Mouse (Mus musculus) erythroid progenitor cell, adult 5-6 weeks (primary cell): Measurements from ENCODE around the gene Ces2h. TPM values are rescaled to one million over a fixed set of nuclear protein-coding genes. Genes with fewer than 3 reads are reported as not detected.
"Not testable (repeated sequence)": the region's sequence is repeated elsewhere in the genome, so short reads cannot be mapped to it uniquely, and the experiment has no call there.

Experiments used
- ATAC-seq: replicated peaks from 2 replicates; pipeline ENCODE4 v1.8.0; 2016; ENCODE audit warnings: moderate number of reproducible peaks, mild to moderate bottlenecking, moderate TSS enrichment, inconsistent platforms; ENCODE audit not compliant: poor library complexity, low FRiP score, severe bottlenecking
- total RNA-seq, 2 experiments: library from RNA; stranded (forward) in 1 of 2; stranded (reverse) in 1 of 2; fragments of 150-400 nt in 1 of 2; fragments of 186-747, 209-891 nt in 1 of 2; gene quantifications; 2 replicates each; pipeline versions ENCODE4 v1.2.3 to v1.2.4; 2015 to 2017; ENCODE audit warnings: low replicate concordance in 2 of 2

Gene Ces2h
- not detected in 2 replicates for total RNA-seq (2015; ENCODE audit: low replicate concordance)
- total RNA-seq (2017; ENCODE audit: low replicate concordance): not detected in 2 replicates

DNA sequence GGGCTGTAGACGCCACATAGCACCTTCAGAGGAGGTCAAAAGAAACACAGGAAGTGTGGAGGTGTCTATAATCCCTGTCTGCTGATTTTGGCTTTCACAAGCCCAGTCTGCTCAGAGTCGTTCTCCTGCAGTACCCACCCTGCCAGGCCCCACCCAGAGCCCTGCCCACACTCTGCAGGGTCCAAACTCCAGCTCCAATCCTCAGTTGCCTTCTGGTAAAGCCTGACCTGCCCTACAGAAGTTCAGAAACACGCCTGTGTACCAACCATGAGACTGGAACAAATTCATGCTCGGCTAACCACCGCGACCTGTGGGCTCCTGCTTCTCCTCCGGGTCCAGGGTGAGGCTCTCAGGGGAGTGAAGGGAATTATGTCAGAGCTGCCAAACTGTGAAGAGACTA, at the start of gene Ces2h:
Gene Ces2h, plus strand, starts transcription at position 268 of the 400 bp plus-strand sequence.
- no peak for ATAC-seq

GRCm38 (mm10) chr8:104961537-104961961, 39.1 kb upstream of the Ces2h start, which contains the start of gene Ces2g:
Ces2g (plus strand) TSS chr8:104961718.
- peak; percentile 69 for ATAC-seq

GRCm38 (mm10) chr8:104962229-104962901, 38.3 kb upstream of the Ces2h start:
- peak; percentile 89 for ATAC-seq

DNA sequence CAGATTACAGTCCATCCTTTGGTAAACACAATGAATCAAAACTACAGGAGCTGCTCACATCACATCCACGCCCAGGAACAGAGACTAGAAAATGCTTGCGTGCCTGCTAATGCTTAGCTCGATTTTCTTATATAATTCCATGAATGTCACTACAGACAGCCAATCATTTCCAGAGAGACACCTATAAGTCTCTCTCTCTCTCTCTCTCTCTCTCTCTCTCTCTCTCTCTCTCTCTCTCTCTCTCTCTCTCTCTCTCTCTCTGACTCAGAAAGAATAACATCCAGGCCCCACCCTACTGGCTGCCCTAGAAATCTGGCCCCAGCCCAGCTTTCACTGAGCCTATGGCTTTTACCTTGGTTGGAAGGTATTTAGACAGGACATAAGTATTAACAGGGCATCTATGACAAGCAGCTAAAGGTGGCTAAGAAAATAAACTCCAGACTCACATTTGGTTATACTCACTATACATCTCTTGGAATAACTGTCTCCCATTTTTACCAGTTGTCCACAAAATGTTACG, 37.2 kb upstream of the Ces2h start:
- ATAC-seq: 0 out of 2 replicates have a peak, but pooled peaks have one; percentile 5

DNA sequence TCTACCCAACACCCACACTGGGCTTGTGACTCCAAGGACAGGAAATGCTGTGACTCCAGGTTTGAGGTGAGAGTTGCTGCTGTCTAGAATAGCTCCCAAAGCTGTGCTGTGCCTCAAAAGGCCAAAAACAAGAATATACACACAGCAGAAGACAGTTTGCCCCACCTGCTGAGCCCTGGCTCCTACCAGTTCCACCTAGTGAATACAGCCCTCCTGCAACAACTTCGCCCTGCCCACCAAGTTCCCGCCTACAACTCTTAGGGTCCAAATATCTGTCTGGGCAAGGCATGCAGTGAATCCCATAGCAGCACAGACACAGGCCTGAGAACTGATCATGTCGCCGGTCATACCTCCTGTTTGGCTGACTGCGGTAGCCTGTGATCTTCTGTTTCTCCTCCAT, 16.5 kb upstream of the Ces2h start:
- ATAC-seq: no peak

DNA sequence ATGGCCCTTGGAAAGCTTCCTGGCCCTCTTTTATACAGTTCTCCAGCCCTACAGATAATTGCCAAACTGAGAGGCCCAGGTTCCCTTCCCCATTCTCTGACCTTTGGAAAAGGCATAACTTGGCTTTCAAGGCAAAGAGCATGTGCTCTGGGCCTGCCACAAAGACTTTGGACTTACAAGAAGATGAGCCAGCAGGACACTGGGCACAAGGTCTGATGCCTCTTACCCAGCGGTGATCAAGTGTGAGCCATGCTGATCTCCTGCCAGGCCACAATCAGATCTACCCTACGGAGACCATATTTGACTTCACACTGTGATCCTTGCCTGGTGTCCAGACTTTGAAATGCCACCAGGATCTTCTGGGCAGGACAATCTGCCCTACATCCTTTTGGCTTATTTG, 15.7 kb upstream of the Ces2h start:
- no peak for ATAC-seq

DNA sequence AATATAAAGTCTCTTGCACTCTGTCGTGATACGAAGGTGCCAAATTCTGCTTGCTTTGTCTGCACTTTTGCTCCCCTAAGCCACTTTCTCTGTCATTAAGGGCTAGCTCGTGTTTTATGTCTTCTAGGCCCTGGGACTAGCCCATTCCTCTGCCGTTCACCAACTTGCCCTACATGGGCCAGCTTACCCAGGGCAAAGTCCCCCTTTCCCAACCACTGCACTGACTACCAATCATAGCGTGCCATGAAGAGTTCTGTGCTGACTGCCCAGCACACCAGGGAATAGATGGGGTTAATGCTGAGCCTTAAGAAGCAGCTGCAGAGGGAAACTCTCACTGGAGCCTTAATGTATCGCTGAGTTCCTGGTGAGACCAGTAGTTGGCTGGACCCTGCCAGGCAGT, 2.5 kb upstream of the Ces2h start:
- ATAC-seq: no peak

- no peak for ATAC-seq
Measured at GRCm38 (mm10) chr8:104999183-104999582, 1.5 kb upstream of the Ces2h start.

- no peak for ATAC-seq
Measured at GRCm38 (mm10) chr8:105010000-105010399, 9.3 kb downstream of the Ces2h start.

DNA sequence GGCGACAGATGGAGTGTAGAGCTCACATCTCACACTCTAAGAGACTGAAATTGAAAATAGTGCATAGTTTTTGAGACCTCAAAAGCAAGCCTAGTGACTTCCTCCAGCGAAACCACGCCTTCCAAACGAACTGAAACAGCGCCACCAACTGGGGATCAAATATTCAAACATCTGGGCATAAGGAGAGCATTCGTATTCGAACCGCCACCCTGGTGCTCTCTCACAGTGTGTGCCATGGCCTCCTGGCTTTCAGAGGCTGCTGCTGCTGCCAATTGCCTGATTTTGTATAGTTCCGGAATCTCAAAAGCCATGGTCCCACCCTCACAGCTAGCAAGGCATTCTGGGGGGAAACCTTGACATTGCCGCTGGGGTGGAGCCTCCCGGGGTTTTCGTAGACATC, 10.5 kb downstream of the Ces2h start:
- ATAC-seq: 0 out of 2 replicates have a peak, but pooled peaks have one; percentile 46

- ATAC-seq: no peak
Measured at GRCm38 (mm10) chr8:105014391-105014790, 13.7 kb downstream of the Ces2h start.

GRCm38 (mm10) chr8:105021954-105022353, 21.3 kb downstream of the Ces2h start:
- ATAC-seq: no peak

- no peak for ATAC-seq
Measured at GRCm38 (mm10) chr8:105023087-105023486, 22.4 kb downstream of the Ces2h start.

GRCm38 (mm10) chr8:105025050-105025449, 24.4 kb downstream of the Ces2h start:
- ATAC-seq: peak; percentile 79; the same call in 1 of the 2 replicates

- ATAC-seq: no peak
Measured at GRCm38 (mm10) chr8:105043510-105043909, 42.9 kb downstream of the Ces2h start.

DNA sequence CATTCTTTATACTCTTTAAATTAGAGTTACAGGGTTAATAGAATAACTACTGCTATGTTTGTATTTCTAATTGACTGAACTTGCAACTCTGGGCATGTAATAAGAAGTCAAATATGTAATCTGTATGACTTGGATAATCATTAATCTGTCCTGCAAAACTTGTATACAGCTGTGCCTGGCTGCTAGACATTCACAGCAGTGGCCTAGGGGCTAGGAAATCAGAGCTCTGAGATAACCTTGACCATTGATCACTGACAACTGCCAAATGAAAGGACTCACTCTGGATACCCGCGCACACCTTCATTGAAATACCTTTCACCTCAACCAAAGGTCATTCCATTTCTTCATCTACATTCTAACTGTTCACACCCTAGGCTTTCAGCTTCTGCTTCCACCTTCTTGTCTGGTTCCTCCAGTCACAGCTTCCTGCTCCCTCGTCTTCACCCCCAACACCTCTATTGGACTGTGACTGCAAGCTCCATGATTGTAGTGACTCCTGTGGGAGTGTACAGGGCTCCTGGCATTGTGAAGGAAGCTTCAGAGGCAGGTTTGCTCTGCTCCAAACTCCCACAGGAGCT, 45.3 kb downstream of the Ces2h start:
- no peak for ATAC-seq

DNA sequence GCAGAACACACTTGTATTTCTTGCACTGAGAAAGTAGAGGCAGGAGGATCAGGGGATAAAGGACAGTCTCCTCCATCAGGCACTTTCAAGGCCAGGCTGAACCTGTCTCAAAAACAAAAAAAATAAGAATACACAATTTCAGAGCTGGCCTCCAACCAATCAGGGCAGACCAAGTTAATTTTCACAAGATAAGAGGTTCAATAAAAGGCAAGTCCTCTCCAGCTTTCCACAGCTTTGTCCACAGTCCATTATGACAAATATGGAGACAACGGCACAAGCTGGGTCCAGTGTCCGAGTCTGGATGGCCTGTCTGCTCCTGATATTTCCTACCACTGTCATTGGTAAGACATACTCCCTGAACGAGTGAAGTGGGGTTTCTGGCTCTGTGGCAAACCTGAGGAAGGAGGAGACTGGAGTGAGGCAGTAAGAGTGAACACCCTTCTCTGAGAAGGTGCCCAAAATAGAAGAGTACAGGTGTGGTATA, 47.8 kb downstream of the Ces2h start, which contains the start of gene Ces3a:
Gene Ces3a, plus strand, starts transcription at position 231 of the 484 bp plus-strand sequence.
- ATAC-seq: no peak

GRCm38 (mm10) chr8:105056211-105056610, 55.6 kb downstream of the Ces2h start:
- ATAC-seq: no peak

GRCm38 (mm10) chr8:105060056-105060455, 59.4 kb downstream of the Ces2h start:
- no peak for ATAC-seq

DNA sequence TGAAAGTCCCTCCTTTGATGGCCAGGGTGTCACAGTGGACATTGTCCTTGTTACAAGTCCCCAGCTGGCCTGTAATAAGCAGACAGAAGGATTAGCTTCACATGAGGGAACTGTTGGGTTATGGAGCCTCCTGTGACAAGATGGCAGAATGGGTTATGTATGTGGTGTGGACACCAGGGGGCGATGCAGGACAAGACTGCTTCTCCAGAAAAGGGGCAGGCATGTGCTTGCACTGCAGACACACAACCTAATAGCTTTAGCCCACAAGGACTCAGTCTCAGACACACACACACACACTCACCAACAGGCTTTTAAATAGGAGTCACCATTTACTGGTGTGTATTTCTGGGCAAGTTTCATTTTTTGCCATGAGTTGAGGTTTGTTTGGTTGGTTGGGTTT, 66.1 kb downstream of the Ces2h start:
- peak; percentile 49; the same call in 1 of the 2 replicates for ATAC-seq

DNA sequence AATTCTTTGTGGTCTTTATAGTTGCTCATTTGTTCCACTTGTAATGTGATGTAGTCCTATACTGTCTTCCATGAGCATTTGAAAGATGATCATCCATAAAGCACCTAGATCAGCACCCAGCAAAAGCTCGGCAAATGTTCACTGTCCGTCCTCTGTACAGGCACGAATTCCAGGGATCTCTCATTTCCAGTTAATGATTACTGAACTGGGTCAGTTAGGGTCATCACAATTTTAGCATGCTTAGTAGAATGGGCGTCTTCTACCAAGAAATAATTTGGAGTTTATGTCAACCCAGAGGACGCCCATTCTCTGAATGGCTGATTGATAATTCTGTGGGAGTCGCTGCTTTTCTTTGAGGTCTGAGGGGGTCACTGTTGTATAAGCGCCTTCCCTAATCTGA, 67.3 kb downstream of the Ces2h start:
- ATAC-seq: not testable (repeated sequence)
